Mouse (Mus musculus): ENCODE data around the gene Vcpkmt. TPM values are rescaled to one million over a fixed set of nuclear protein-coding genes. Genes with fewer than 3 reads are reported as not detected.
"Not testable (repeated sequence)": the region's sequence is repeated elsewhere in the genome, so short reads cannot be mapped to it uniquely, and the experiment has no call there.

Gene Vcpkmt
- polyA plus RNA-seq, 1 experiment from 2014 or later = 25.6 TPM

GRCm38 (mm10) chr12:69568266-69568665, 14.6 kb downstream of the Vcpkmt start:
- no peaks in the 10 kb centered on the region for H3K9me3 ChIP-seq (ENCODE audit: low read length)
- H3K27me3 ChIP-seq (replicated peaks; ENCODE audit: insufficient read depth, low read length) = no peaks in the 10 kb centered on the region
- no peak overlapping the region for H3K4me2 ChIP-seq (replicated peaks; ENCODE audit: low read depth, low read length)
- no peak overlapping the region for H3K27ac ChIP-seq (ENCODE audit: low read length)
- no peaks in the 10 kb centered on the region for H3K36me3 ChIP-seq (ENCODE audit: insufficient read depth, low read length)
- ATAC-seq (no peak), DNase-seq (ENCODE audit: low spot score) (no peak)
- no peaks in the 10 kb centered on the region for H3K4me1 ChIP-seq (ENCODE audit: insufficient read depth, low read depth, low read length)
- TF ChIP-seq EP300 (IDR thresholded peaks at IDR 0.05) (no peak), CTCF (IDR thresholded peaks at IDR 0.05) (no peak)
- no peak overlapping the region for H3K9ac ChIP-seq (replicated peaks; ENCODE audit: low read depth)
- no peak overlapping the region for H3K4me3 ChIP-seq (ENCODE audit: low read depth, low read length)
- 74% methylated on average over 3 of the region's 3 CpGs for WGBS

- H3K4me3 ChIP-seq (ENCODE audit: low read depth, low read length); H3K27me3 ChIP-seq (replicated peaks; ENCODE audit: insufficient read depth, low read length); H3K9me3 ChIP-seq (ENCODE audit: low read length); H3K27ac ChIP-seq (ENCODE audit: low read length); H3K4me1 ChIP-seq (ENCODE audit: insufficient read depth, low read depth, low read length); H3K9ac ChIP-seq (replicated peaks; ENCODE audit: low read depth); H3K4me2 ChIP-seq (replicated peaks; ENCODE audit: low read depth, low read length); H3K36me3 ChIP-seq (ENCODE audit: insufficient read depth, low read length); ATAC-seq; DNase-seq (ENCODE audit: low spot score): not testable (repeated sequence)
- 77% methylated on average over 6 of the region's 6 CpGs for WGBS
These were observed 21.8 kb downstream of the Vcpkmt start for GRCm38 (mm10) chr12:69561006-69561405.

DNA sequence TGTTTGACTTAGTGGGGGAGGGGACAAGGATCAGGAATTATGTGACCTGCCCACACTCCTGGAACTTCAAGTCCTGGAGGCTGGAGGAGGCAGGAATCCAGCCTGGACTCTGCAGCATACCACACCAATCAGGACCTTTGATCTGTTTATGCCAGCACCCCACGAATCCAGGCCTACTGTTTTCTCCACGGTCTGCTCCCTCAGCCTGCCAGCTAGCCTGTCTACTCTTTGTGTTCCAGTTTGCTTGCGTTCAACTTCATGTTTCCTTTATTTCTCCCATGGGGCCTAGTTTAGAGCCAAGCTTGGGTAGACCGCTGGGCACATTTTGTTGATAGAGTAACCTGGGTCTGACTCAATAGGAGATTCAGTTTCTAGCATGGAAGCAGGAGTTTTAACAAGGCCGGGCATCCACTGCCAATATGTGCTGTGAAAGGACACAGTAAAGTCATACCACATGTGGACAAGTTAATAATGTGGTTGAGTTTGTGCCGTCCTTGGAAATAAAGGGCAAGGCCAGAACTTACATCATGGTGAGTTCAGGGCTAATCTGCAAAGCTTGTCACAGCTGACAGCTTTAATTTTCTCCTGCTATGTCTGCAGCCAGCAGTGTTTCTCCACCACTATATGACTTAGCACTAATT, 26.5 kb downstream of the Vcpkmt start:
- Histone ChIP-seq H3K36me3 (ENCODE audit: insufficient read depth, low read length) (no peaks in the 10 kb centered on the region), H3K4me1 (ENCODE audit: insufficient read depth, low read depth, low read length) (no peaks in the 10 kb centered on the region), H3K9me3 (ENCODE audit: low read length) (no peaks in the 10 kb centered on the region), H3K9ac (replicated peaks; ENCODE audit: low read depth) (no peak overlapping the region), H3K27ac (ENCODE audit: low read length) (peak overlapping the region; percentile 48), H3K4me2 (replicated peaks; ENCODE audit: low read depth, low read length) (no peak overlapping the region), H3K4me3 (ENCODE audit: low read depth, low read length) (no peak overlapping the region), H3K27me3 (replicated peaks; ENCODE audit: insufficient read depth, low read length) (no peaks in the 10 kb centered on the region)
- ATAC-seq = peak; percentile 92
- TF ChIP-seq CTCF (IDR thresholded peaks at IDR 0.05) (no peak), EP300 (IDR thresholded peaks at IDR 0.05) (peak; percentile 60)
- peak; percentile 77 for DNase-seq (ENCODE audit: low spot score)
- WGBS = 53% methylated on average over 6 of the region's 6 CpGs

- DNase-seq (ENCODE audit: low spot score) (no peak), ATAC-seq (no peak)
- WGBS = 60% methylated on average over 13 of the region's 13 CpGs
- Histone ChIP-seq H3K4me1 (ENCODE audit: insufficient read depth, low read depth, low read length) (no peaks in the 10 kb centered on the region), H3K9ac (replicated peaks; ENCODE audit: low read depth) (no peak overlapping the region), H3K36me3 (ENCODE audit: insufficient read depth, low read length) (no peaks in the 10 kb centered on the region), H3K27ac (ENCODE audit: low read length) (no peak overlapping the region), H3K27me3 (replicated peaks; ENCODE audit: insufficient read depth, low read length) (no peaks in the 10 kb centered on the region), H3K9me3 (ENCODE audit: low read length) (no peaks in the 10 kb centered on the region), H3K4me3 (ENCODE audit: low read depth, low read length) (no peak overlapping the region), H3K4me2 (replicated peaks; ENCODE audit: low read depth, low read length) (no peak overlapping the region)
- no peak for TF ChIP-seq EP300 (IDR thresholded peaks at IDR 0.05)
- no peak for TF ChIP-seq CTCF (IDR thresholded peaks at IDR 0.05)
These were observed 37.2 kb downstream of the Vcpkmt start for GRCm38 (mm10) chr12:69545456-69546178.

DNA sequence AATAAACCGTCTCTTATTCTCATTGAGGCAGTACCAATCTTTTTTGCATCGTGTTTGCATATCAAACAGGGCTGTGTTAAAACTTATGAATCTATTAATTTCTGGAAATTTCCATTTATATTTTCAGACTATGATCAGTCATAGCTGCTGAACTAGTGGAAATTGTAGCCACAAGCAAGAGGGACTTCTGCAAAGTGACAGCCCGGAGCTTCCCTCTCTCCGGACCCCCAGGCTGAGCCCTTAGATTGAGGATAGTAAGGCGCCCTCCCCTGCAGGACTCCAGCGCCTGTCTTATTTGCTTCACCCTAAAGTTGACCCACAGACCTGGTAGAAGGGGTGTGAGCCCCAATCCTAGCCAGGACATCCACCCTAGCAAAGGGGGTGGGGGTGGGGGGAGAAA, 37.8 kb downstream of the Vcpkmt start:
- Histone ChIP-seq H3K4me1 (ENCODE audit: insufficient read depth, low read depth, low read length) (no peaks in the 10 kb centered on the region), H3K4me2 (replicated peaks; ENCODE audit: low read depth, low read length) (no peak overlapping the region), H3K9me3 (ENCODE audit: low read length) (no peaks in the 10 kb centered on the region), H3K27me3 (replicated peaks; ENCODE audit: insufficient read depth, low read length) (no peaks in the 10 kb centered on the region), H3K27ac (ENCODE audit: low read length) (no peak overlapping the region), H3K4me3 (ENCODE audit: low read depth, low read length) (no peak overlapping the region), H3K9ac (replicated peaks; ENCODE audit: low read depth) (no peak overlapping the region), H3K36me3 (ENCODE audit: insufficient read depth, low read length) (no peaks in the 10 kb centered on the region)
- 92% methylated on average over 6 of the region's 6 CpGs for whole genome bisulfite sequencing
- no peak for TF ChIP-seq EP300 (IDR thresholded peaks at IDR 0.05)
- no peak for TF ChIP-seq CTCF (IDR thresholded peaks at IDR 0.05)
- DNase-seq (ENCODE audit: low spot score) = no peak
- ATAC-seq = no peak

- WGBS = 46% methylated on average over 2 of the region's 2 CpGs
These were observed 38.3 kb downstream of the Vcpkmt start for GRCm38 (mm10) chr12:69544562-69544961.

More at GRCm38 (mm10) chr12:69544562-69544961, 38.3 kb downstream of the Vcpkmt start:
- TF ChIP-seq EP300 (IDR thresholded peaks at IDR 0.05) (no peak), CTCF (IDR thresholded peaks at IDR 0.05) (no peak)
- DNase-seq (ENCODE audit: low spot score) (no peak), ATAC-seq (no peak)
- H3K36me3 ChIP-seq (ENCODE audit: insufficient read depth, low read length) = no peaks in the 10 kb centered on the region
- H3K4me3 ChIP-seq (ENCODE audit: low read depth, low read length) = no peak overlapping the region
- H3K27ac ChIP-seq (ENCODE audit: low read length) = no peak overlapping the region
- no peaks in the 10 kb centered on the region for H3K27me3 ChIP-seq (replicated peaks; ENCODE audit: insufficient read depth, low read length)
- no peak overlapping the region for H3K4me2 ChIP-seq (replicated peaks; ENCODE audit: low read depth, low read length)
- H3K9ac ChIP-seq (replicated peaks; ENCODE audit: low read depth) = no peak overlapping the region
- H3K9me3 ChIP-seq (ENCODE audit: low read length) = no peaks in the 10 kb centered on the region
- no peaks in the 10 kb centered on the region for H3K4me1 ChIP-seq (ENCODE audit: insufficient read depth, low read depth, low read length)

All from lung, postnatal 0 days (tissue).